In the genomic region with DNA sequence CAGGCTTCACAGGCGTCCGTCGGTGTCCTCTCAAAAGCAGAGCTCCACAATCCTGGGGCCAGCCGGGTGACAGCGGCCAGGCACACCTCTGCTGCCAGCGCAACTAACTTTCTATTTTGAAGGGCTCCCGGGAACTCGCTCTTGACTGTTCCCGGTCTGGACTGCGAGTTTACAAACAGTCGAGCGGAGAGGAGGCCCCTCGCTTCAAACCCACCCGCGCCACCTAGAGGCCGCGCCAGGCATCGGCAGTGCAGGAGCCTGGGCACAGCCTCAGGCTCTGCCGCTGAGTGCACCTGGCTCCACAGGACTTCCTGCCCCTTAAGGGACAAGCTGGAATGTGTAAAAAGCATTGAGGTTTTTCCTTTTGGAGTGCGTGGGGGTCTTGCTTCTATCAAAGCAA, we compare ENCODE assay signal across 8 mouse cellular contexts. TPM values are rescaled to one million over a fixed set of nuclear protein-coding genes. Genes with fewer than 3 reads are reported as not detected.
DNase-seq lines count a peak whose midpoint lies in the region; ATAC-seq lines count a peak whose summit lies in the region.

A gene (minus strand): TSS at position 122 of the 400 bp plus-strand sequence.

- no peaks in the 10 kb centered on the region for H3K4me1 ChIP-seq in intestine, embryonic 14.5 days (replicated peaks; ENCODE audit: control insufficient read depth, insufficient read depth, low read length)

- peak within 1 kb of the TSS; percentile 50 for H3K4me2 ChIP-seq in intestine, embryonic 14.5 days (ENCODE audit: low read length)

- intact Hi-C loops in gastrocnemius, postnatal 36 days (cut with DNase I): loop anchor here (2.0 to 10.0 kb wide), 2 partner anchors 49 to 321 kb away; no protein-coding TSS in a partner anchor
- intact Hi-C loops in left cerebral cortex, postnatal 14 days (cut with DNase I): loop anchor here (2.0 to 10.0 kb wide), 2 partner anchors 49 to 129 kb away; no protein-coding TSS in a partner anchor

- H3K9ac ChIP-seq in intestine, embryonic 14.5 days (ENCODE audit: low read length): peak within 1 kb of the TSS; percentile 17; the same call in 1 of the 2 replicates

- H3K27me3 ChIP-seq in intestine, embryonic 14.5 days (replicated peaks; ENCODE audit: control insufficient read depth, insufficient read depth, low read length): no peaks in the 10 kb centered on the region

- peak; percentile 88 for ATAC-seq in intestine, embryonic 14.5 days (replicated peaks; ENCODE audit: low FRiP score, low TSS enrichment, low read depth)
- ATAC-seq in megakaryocyte progenitor cell, adult 5-6 weeks (replicated peaks; ENCODE audit: poor library complexity): peak; percentile 94

- peak; percentile 74 to 79 for DNase-seq in adrenal gland, adult 18-20 months (ENCODE audit: low spot score in 2 of 2)
- DNase-seq in embryo, embryonic 10.5 days (ENCODE audit: low spot score): peak; percentile 87
- DNase-seq in gastrocnemius, postnatal 36 days: peak; percentile 46 to 74
- DNase-seq in intestine, embryonic 14.5 days (ENCODE audit: low spot score): peak; percentile 91
- DNase-seq in left cerebral cortex, postnatal 14 days (ENCODE audit: low spot score in 2 of 2): peak; percentile 73 to 79
- DNase-seq in right cerebral cortex, postnatal 36 days (ENCODE audit: low spot score in 2 of 2): peak; percentile 34 to 45
- peak; percentile 72 to 77 for DNase-seq in urinary bladder, postnatal 36 days (ENCODE audit: low spot score in 2 of 2)

- under 1% methylated on average over 20 of the region's 20 CpGs for WGBS in intestine, embryonic 14.5 days

- no peaks in the 10 kb centered on the region for H3K9me3 ChIP-seq in intestine, embryonic 14.5 days (ENCODE audit: control insufficient read depth, low read length)

- peak within 1 kb of the TSS; percentile 26 for H3K4me3 ChIP-seq in intestine, embryonic 14.5 days (ENCODE audit: low read depth, low read length)

- no peak within 1 kb of the TSS for H3K27ac ChIP-seq in intestine, embryonic 14.5 days (ENCODE audit: low read depth)

- H3K36me3 ChIP-seq in intestine, embryonic 14.5 days (ENCODE audit: control insufficient read depth, insufficient read depth, low read length): no peaks in the 10 kb centered on the region

RNA-seq across cellular contexts. Expression of the gene that starts here (rescaled TPM):
- total RNA-seq in adrenal gland, adult 18-20 months (2021): under 1 TPM; 0.10 to 0.22 TPM
- total RNA-seq in gastrocnemius, postnatal 36 days (2021): under 1 TPM in 1 of 2 experiments, not detected in 1; 0.15 TPM
- 0.63 and 0.72 TPM in 2 replicates for polyA plus RNA-seq in intestine, embryonic 14.5 days (2014; fragmentation: Nextera tagmentation; extraction: Ambion mirVana)
- total RNA-seq in left cerebral cortex, postnatal 14 days (2021): under 1 TPM; 0.44 to 0.48 TPM
- not detected in 2 replicates for total RNA-seq in megakaryocyte progenitor cell, adult 5-6 weeks (2015)
- total RNA-seq in megakaryocyte progenitor cell, adult 5-6 weeks (2017): 0.07 TPM in 1 of 2 replicates, not detected in the other

Comparison
In these comparisons a context has a peak if more than half of its experiments do, and no peak if none do; other contexts are left out.
1. Peak in DNase-seq in adrenal gland, adult 18-20 months; RNA of the gene not detected or under 1 TPM.
2. Peak in DNase-seq in gastrocnemius, postnatal 36 days; RNA of the gene not detected or under 1 TPM.
3. Peak in DNase-seq, ATAC-seq, H3K4me3 ChIP-seq, H3K9ac ChIP-seq and H3K4me2 ChIP-seq in intestine, embryonic 14.5 days; RNA of the gene not detected or under 1 TPM.
4. Peak in DNase-seq in left cerebral cortex, postnatal 14 days; RNA of the gene not detected or under 1 TPM.
5. Peak in ATAC-seq in megakaryocyte progenitor cell, adult 5-6 weeks; RNA of the gene not detected or under 1 TPM.
6. DNase-seq: peak in every context shown above with its lines; median percentile 91 in intestine, embryonic 14.5 days; 87 in embryo, embryonic 10.5 days; 76 in adrenal gland, adult 18-20 months; 76 in left cerebral cortex, postnatal 14 days; 74 in urinary bladder, postnatal 36 days; 60 in gastrocnemius, postnatal 36 days; 40 in right cerebral cortex, postnatal 36 days.